Mouse (Mus musculus): ENCODE data around the gene Tex9. TPM values are rescaled to one million over a fixed set of nuclear protein-coding genes. Genes with fewer than 3 reads are reported as not detected.

Tex9 gene
- 3.3 TPM for polyA plus RNA-seq (2014; fragmentation: Illumina TruSeq; extraction: RNeasy Lipid Tissue Mini Kit (QIAGEN cat#74804); ENCODE audit: low read depth, low replicate concordance)

DNA sequence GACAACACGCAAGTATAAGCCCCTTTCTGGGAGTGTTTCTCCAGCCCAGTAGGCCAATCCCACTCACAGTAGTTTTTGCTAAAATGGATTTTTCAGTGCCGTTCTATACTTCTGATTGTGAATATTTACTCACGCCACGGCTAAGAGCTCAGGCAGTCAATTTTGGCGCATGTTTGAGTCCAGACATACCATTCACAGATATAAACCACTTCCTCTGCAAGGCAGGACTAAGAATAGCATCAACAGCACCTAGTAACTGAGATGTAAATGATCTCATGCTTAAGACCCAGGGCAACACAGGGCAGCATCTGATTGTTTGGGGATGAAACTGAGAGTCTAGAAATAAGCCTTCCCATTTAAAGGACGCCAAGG lies at the start of gene Tex9:
Gene Tex9, minus strand, starts transcription at position 19 of the 372 bp plus-strand sequence.

DNA sequence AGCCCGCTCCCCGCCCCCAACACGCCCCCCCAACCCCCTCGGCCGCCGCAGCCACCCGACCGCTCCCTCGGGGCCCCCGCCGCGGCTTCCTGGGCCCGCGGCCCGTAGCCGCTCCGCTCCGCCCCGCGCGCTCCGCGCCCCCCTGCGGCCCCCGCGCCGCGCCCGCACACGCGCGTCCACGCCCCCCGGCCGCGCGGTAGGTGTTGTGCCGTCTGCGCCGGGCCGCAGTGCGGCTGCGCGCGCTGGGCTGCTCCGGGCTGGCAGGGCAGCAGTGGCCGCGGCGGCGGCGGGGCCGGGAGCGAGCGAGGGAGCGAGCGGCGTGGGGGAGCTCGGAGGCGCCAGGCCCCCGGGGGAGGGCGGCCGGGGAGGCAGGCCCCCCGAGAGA lies 40.0 kb upstream of the Tex9 start, which contains the start of gene Rfx7:
Gene Rfx7, plus strand, starts transcription at position 245 of the 385 bp plus-strand sequence.

DNA sequence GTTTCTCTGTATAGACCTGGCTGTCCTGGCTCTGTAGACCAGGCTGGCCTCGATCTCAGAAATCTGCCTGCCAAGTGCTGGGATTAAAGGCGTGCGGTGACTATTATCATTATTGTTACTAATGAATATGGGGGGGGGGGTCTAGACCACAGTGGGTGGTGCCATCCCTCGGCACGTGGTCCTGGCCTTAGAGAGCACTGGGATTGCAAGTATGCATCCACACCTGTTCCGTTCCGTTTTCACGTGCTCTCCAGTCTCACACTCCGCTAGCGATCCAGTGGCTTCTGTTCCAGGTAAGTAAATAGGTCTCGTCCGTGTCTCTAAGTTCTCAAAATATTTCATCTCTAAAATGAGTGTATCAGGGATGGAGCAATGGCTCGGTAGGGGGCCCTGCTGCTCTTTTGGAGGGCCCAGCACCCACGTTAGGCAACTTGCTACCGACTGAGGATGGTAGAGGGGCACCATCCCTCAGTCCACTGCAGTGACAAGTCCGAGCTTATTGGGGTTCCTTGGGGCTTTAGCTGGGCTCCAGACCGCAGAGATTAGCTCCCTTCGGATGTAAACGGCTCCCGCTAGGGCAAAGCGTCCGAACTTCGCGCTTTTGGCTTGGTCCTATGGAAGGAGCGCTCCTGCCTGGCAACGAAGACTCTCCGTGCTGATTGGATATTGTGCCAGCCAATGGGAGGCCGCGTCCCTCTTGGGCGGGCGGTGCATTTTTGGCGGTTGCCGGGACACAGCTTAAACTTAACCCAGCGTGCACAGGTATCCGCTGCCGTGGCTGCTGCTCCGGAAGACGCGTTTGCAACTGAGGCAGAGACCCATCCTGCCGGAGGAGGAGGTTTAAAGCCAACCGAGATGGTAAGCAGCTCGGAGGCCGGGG lies 54.0 kb downstream of the Tex9 start, which contains the start of gene Mns1:
Gene Mns1, plus strand, starts transcription at position 190 of the 880 bp plus-strand sequence.

Other genes starting within 250 kb of the Tex9 start
- 13.9 TPM for gene Zfp280d, start 217.4 kb downstream of the Tex9 start, polyA plus RNA-seq (2014; fragmentation: Illumina TruSeq; extraction: RNeasy Lipid Tissue Mini Kit (QIAGEN cat#74804); ENCODE audit: low read depth, low replicate concordance)
- gene Mns1, start 54.2 kb downstream of the Tex9 start, polyA plus RNA-seq (2014; fragmentation: Illumina TruSeq; extraction: RNeasy Lipid Tissue Mini Kit (QIAGEN cat#74804); ENCODE audit: low read depth, low replicate concordance) = 0.16 TPM
- gene Rfx7, start 40.0 kb upstream of the Tex9 start, polyA plus RNA-seq (2014; fragmentation: Illumina TruSeq; extraction: RNeasy Lipid Tissue Mini Kit (QIAGEN cat#74804); ENCODE audit: low read depth, low replicate concordance) = 6.2 TPM
- gene Nedd4, start 170.1 kb upstream of the Tex9 start, polyA plus RNA-seq (2014; fragmentation: Illumina TruSeq; extraction: RNeasy Lipid Tissue Mini Kit (QIAGEN cat#74804); ENCODE audit: low read depth, low replicate concordance) = 266 TPM